Mouse (Mus musculus): ENCODE results near the gene C1qtnf6.

Gene C1qtnf6

GRCm38 (mm10) chr15:78530671-78531450 is at the start of gene C1qtnf6:
TSS of gene C1qtnf6 (minus strand) at chr15:78531416.
- peak; percentile 80 for DNase-seq (ENCODE audit: low spot score)

DNA sequence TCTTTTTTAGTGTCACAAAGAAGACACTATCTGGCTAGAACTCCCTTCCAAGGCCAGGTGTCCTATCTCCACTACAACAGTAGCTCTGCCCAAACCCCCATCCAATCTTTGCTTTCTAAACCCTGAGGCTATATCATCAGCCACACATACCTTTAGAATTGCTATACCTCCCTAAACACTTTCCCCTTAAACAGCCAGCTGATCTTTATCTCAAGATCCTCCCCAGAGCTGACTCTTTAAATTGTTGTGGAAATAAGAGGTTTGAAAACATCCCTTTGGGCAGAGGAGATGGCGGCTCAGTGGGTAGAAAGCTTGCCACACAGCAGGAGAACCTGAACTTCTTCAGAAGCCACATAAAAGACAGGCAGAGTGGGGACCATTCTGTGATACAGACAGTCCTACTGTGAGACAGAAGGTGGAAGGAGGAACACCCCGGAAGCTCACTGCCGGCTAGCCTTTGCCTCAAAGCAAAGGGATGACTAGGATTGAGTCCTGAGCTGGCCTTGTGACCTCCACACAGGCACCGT is 45.1 kb upstream of the C1qtnf6 start:
- no peak for DNase-seq (ENCODE audit: low spot score)

- DNase-seq (ENCODE audit: low spot score) = no peak
Measured at GRCm38 (mm10) chr15:78572658-78573397, 41.6 kb upstream of the C1qtnf6 start, which contains the start of gene Rac2. TSS of gene Rac2 (minus strand) at chr15:78572783.

DNA sequence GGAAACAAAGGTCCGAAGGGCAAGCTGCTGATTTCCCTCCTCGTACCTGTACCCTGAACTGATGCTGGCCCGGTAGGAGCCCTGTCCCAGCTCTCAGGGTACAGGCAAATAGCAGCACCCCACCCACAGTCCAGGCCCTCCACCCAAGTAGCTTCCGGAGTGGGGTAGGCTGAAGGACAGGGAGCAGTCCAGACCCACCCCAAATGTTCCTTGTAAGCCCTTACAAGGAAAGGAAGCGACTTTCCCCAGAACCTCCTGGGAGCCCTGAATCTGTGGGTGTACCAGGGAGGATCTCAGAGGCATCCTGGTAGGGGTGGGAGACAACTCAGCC is 41.0 kb upstream of the C1qtnf6 start:
- DNase-seq (ENCODE audit: low spot score) = no peak

DNA sequence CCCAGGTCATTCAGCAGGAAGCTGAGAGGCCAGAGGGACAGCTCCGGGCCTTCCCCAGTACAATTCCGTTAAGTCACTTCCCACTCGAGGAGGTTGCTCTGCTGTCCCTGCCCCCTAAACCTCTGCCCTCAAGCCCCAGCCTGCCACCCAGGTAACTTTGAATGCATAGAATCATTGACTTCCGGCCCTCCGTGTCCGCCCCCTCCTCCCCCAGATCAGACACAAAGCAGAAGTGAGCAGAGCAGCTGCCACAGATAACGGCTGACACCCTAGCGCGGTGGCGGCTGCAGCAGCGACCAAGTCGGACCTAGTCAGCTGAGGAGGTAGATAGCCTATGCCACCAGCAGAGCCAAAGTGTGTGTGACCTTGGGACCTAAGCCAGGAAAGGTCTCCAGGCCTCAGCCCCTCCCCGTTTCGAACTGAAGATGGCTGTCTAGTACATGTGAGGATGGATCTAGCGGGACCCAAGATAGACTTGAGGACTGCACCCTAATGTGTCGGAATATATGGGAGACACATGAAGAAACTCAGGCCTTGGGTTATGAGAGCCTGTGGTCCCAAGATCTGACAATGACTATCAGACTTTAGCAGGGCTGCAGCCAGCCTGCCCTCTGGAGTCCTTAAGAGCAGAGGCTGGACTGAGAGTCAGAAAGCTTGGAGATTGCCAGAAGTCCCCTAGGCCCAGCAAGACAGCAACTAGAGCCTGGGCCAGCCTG is 40.5 kb upstream of the C1qtnf6 start:
- no peak for DNase-seq (ENCODE audit: low spot score)

DNA sequence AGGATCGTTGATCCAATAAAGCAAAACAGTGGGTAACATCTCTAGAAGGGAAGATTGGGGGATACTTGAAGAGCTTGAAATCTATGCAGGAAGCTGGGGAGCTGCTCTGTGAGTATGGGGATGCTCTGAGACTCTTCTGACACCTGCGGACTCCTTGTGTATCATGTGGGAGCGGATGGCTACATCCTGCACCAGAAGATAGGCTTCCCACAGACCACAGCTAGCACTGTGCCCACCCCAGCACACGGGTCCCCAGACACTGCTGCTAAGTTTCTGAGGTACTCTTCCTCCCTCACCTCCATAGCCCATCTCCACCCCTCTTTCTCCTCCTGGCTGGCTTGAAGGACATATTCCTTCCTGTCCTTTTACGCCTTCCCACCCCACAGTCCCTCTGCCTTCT is 39.0 kb upstream of the C1qtnf6 start:
- no peak for DNase-seq (ENCODE audit: low spot score)

- DNase-seq (ENCODE audit: low spot score) = no peak
Measured at GRCm38 (mm10) chr15:78567608-78568120, 36.4 kb upstream of the C1qtnf6 start.

GRCm38 (mm10) chr15:78564764-78565435 is 33.7 kb upstream of the C1qtnf6 start:
- no peak for DNase-seq (ENCODE audit: low spot score)

DNA sequence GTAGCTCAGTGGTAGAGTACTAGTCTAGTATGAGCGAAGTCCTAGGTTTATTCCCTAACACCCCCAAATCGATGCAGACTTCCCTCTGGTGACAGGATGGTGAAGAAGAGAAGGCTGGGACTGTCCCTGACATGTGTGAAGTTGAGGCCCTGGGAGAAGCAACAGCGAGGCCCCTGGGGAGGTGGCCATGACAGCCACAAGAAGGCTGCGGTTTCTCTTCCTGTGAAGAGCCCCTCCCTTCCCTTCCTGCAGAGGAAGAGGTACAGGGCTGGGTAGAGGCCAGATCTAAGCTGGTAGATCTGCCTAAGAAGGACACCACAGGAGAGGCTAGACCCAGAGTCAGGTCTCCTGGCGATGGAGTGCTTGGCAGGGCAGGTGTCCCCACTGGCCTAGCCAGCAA is 32.7 kb upstream of the C1qtnf6 start:
- no peak for DNase-seq (ENCODE audit: low spot score)

DNA sequence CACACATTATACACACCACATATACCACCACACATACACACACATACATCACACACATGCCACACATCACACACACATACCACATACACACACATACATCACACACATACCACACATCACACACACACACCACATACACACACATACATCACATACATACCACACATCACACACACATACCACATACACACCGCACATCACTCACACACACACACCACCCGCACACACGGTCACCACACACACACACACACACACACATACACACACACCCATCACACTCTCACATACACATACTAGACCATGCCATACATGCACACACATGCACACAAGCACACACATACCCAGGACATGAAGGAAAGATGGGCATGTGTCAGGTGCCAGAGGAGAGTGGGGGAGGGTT is 32.1 kb upstream of the C1qtnf6 start:
- DNase-seq (ENCODE audit: low spot score) = no peak

DNA sequence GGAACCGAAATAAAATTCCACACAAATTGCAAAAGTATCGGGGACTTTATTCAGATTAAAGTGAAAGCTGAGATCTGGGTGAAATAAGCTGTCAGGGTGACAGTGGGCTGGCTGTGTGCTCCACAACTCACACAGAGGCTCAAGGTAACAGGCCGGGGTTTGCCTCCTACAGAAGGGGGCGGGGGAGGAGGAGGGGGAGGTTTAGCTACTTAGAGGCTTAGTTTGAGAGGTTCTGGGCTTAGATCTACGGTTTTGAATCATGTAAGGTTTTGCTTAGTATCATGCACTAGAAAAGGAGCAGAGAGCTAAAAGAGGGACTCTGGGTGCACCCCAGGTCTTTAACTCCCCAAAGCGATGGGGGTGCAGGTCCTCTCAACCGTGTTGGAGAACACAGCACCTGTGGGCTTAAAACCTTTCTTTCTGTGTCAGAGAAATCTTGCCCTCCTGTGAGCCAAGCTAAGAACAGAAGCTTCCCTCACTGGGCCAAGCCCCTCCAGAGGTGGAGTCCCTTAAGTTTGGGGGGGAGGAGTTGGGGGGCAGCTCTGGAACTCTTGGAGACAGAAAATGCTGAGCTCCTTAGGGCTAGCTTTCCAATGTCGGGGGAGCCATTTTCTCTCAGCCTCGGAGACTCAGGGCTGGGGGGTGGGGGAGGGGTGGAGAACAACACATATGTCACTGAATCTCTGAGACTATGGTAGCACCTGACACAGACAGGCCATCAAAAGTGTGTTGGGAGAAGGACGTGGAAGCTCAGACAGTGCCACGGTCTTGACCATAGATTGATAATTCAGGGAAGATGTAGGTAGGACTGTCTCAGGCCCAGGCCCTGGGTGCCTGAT is 28.1 kb upstream of the C1qtnf6 start:
- DNase-seq (ENCODE audit: low spot score) = no peak

- DNase-seq (ENCODE audit: low spot score) = no peak
Measured at GRCm38 (mm10) chr15:78557693-78558535, 26.7 kb upstream of the C1qtnf6 start.

DNA sequence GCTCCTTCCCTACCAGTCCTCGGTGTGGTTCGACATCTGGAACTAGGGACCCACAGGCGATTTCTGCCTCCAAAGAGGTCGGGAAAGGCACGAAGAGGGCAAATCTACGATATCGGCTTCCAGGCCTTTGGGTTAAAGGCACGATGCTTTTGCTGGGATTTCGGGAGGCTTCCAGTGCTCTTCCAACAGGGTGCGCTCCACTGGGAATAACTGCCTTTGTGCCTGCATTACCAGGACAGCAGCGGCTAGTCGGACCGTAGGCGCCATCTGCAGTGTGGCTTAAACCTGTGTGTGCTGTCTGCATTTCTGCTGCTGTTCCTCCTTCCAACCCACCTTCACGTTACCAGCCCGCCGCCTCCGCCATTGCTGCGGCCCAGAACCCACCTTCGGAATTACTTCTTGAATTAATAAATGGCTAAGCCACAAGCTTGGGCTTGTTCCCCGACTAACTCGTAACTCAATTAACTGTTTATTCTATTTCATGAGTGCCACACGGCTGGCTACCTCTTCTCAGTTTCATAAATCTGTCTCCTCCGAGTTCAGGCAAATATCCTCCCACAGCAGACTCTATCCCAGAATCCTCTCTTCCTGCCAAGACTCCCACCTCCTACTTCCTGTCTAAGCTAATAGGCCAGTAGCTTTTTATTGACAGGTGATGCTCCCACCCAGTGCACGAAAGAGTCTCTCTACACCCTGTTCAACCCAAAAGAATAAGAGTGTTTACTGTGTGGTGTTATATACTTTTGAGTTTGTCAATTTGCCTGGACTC is 23.5 kb upstream of the C1qtnf6 start:
- no peak for DNase-seq (ENCODE audit: low spot score)

GRCm38 (mm10) chr15:78549189-78549734 is 18.0 kb upstream of the C1qtnf6 start:
- no peak for DNase-seq (ENCODE audit: low spot score)

DNA sequence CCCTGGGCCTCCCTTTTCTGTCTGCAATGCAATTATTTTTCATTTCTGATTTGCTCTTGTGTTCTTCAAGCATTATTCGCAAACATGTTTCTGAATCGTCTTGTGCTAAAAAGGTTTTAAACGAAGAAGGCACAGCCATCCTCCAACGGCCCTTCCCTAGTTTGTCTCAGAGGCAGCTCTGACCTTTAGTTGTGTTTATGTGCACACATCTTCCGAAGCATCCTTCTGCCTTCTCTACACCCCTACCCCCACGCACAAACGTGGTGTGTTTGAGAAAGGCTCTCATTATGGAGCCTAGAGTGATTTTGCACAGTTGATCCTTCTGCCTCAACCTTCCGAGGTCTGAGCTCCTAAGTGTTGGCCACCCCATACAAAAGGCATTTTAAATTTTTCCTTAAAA is 17.5 kb upstream of the C1qtnf6 start:
- no peak for DNase-seq (ENCODE audit: low spot score)

DNA sequence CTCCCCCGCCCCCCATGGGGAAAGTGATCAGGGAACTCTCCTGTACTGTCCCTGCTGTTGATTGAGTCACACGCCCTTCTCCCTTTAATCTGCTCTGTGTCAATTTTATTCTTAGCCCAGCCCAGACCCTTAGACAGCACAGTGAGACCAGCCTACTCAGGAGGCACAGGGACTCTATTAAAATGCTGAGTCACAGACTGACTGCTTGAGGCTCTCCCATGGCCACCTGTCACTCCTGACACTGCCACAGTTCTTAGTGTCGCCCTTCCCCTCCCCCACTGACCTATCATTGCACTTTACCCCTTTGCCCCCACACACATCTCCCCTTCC is 17.1 kb upstream of the C1qtnf6 start:
- no peak for DNase-seq (ENCODE audit: low spot score)

GRCm38 (mm10) chr15:78547415-78548335 is 16.5 kb upstream of the C1qtnf6 start:
- no peak for DNase-seq (ENCODE audit: low spot score)

- DNase-seq (ENCODE audit: low spot score) = no peak
Measured at GRCm38 (mm10) chr15:78546060-78546459, 14.8 kb upstream of the C1qtnf6 start.
